Mouse (Mus musculus): ENCODE data around the gene Naip1.
"Not testable (repeated sequence)": the region's sequence is repeated elsewhere in the genome, so short reads cannot be mapped to it uniquely, and the experiment has no call there.

Naip1 gene

GRCm38 (mm10) chr13:100452415-100453127 is at the start of gene Naip1:
TSS of gene Naip1 (minus strand) at chr13:100452869.
- not testable (repeated sequence) for DNase-seq (ENCODE audit: low spot score)

- DNase-seq (ENCODE audit: low spot score) = not testable (repeated sequence)
These were observed 47.0 kb upstream of the Naip1 start for GRCm38 (mm10) chr13:100499625-100500024.

GRCm38 (mm10) chr13:100495337-100495736 is 42.7 kb upstream of the Naip1 start:
- no peak for DNase-seq (ENCODE audit: low spot score)

- not testable (repeated sequence) for DNase-seq (ENCODE audit: low spot score)
These were observed 41.7 kb upstream of the Naip1 start for GRCm38 (mm10) chr13:100494370-100494769.

GRCm38 (mm10) chr13:100493313-100493712 is 40.6 kb upstream of the Naip1 start:
- DNase-seq (ENCODE audit: low spot score) = no peak

- DNase-seq (ENCODE audit: low spot score) = peak; percentile 95
These were observed 39.6 kb upstream of the Naip1 start, which contains the start of gene Gtf2h2 for GRCm38 (mm10) chr13:100492061-100492787. TSS of gene Gtf2h2 (minus strand) at chr13:100492579.

- DNase-seq (ENCODE audit: low spot score) = no peak
These were observed 39.0 kb upstream of the Naip1 start for GRCm38 (mm10) chr13:100491623-100492022.

- no peak for DNase-seq (ENCODE audit: low spot score)
These were observed 37.8 kb upstream of the Naip1 start for GRCm38 (mm10) chr13:100490424-100490823.

- no peak for DNase-seq (ENCODE audit: low spot score)
These were observed 30.9 kb upstream of the Naip1 start for GRCm38 (mm10) chr13:100483610-100484009.

GRCm38 (mm10) chr13:100463527-100464222 is 11.0 kb upstream of the Naip1 start:
- no peak for DNase-seq (ENCODE audit: low spot score)

GRCm38 (mm10) chr13:100461336-100461735 is 8.7 kb upstream of the Naip1 start:
- no peak for DNase-seq (ENCODE audit: low spot score)

- DNase-seq (ENCODE audit: low spot score) = no peak
These were observed 3.2 kb downstream of the Naip1 start for GRCm38 (mm10) chr13:100449495-100449894.

- no peak for DNase-seq (ENCODE audit: low spot score)
These were observed 12.6 kb downstream of the Naip1 start for GRCm38 (mm10) chr13:100440116-100440515.

GRCm38 (mm10) chr13:100438701-100439100 is 14.0 kb downstream of the Naip1 start:
- DNase-seq (ENCODE audit: low spot score) = no peak

- no peak for DNase-seq (ENCODE audit: low spot score)
These were observed 15.3 kb downstream of the Naip1 start for GRCm38 (mm10) chr13:100437322-100437825.

GRCm38 (mm10) chr13:100436556-100437163 is 16.0 kb downstream of the Naip1 start:
- DNase-seq (ENCODE audit: low spot score) = not testable (repeated sequence)

GRCm38 (mm10) chr13:100419958-100420357 is 32.7 kb downstream of the Naip1 start:
- not testable (repeated sequence) for DNase-seq (ENCODE audit: low spot score)

GRCm38 (mm10) chr13:100414428-100414827 is 38.2 kb downstream of the Naip1 start:
- DNase-seq (ENCODE audit: low spot score) = no peak

GRCm38 (mm10) chr13:100409825-100410224 is 42.8 kb downstream of the Naip1 start:
- no peak for DNase-seq (ENCODE audit: low spot score)

GRCm38 (mm10) chr13:100409181-100409580 is 43.5 kb downstream of the Naip1 start:
- DNase-seq (ENCODE audit: low spot score) = no peak

GRCm38 (mm10) chr13:100408242-100408641 is 44.4 kb downstream of the Naip1 start:
- no peak for DNase-seq (ENCODE audit: low spot score)
